Mouse (Mus musculus): ENCODE results near the gene Hadha. TPM values are rescaled to one million over a fixed set of nuclear protein-coding genes. Genes with fewer than 3 reads are reported as not detected.

Gene Hadha
- polyA plus RNA-seq, 1 experiment from 2014 or later: 129 TPM

GRCm38 (mm10) chr5:30146526-30146925, 8.4 kb downstream of the Hadha start:
- H3K4me3 ChIP-seq (ENCODE audit: low read depth, low read length): no peak overlapping the region
- H3K4me2 ChIP-seq: no peak overlapping the region
- WGBS (ENCODE audit: insufficient replicate concordance): 91% methylated on average over 6 of the region's 6 CpGs
- no peaks in the 10 kb centered on the region for H3K9me3 ChIP-seq (replicated peaks; ENCODE audit: control insufficient read depth, low read length)
- H3K27me3 ChIP-seq (ENCODE audit: control insufficient read depth, insufficient read depth, low read length): no peaks in the 10 kb centered on the region
- peaks cover 15% of the 10 kb centered on the region for H3K36me3 ChIP-seq (ENCODE audit: control insufficient read depth, insufficient read depth, low read length)
- no peaks in the 10 kb centered on the region for H3K4me1 ChIP-seq (ENCODE audit: control insufficient read depth, insufficient read depth, low read length)
- no peak for ATAC-seq (replicated peaks; ENCODE audit: insufficient number of reproducible peaks, low FRiP score, low TSS enrichment)
- no peak overlapping the region for H3K9ac ChIP-seq (ENCODE audit: low read depth, low read length)
- H3K27ac ChIP-seq (ENCODE audit: low read depth, low read length): no peak overlapping the region

GRCm38 (mm10) chr5:30138193-30138592, 16.8 kb downstream of the Hadha start:
- H3K27ac ChIP-seq (ENCODE audit: low read depth, low read length): no peak overlapping the region

GRCm38 (mm10) chr5:30137271-30137670, 17.7 kb downstream of the Hadha start:
- H3K9ac ChIP-seq (ENCODE audit: low read depth, low read length): no peak overlapping the region
- no peak overlapping the region for H3K27ac ChIP-seq (ENCODE audit: low read depth, low read length)
- no peaks in the 10 kb centered on the region for H3K9me3 ChIP-seq (replicated peaks; ENCODE audit: control insufficient read depth, low read length)
- H3K4me2 ChIP-seq: no peak overlapping the region
- H3K36me3 ChIP-seq (ENCODE audit: control insufficient read depth, insufficient read depth, low read length): peaks cover 17% of the 10 kb centered on the region
- 91% methylated on average over 9 of the region's 9 CpGs for WGBS (ENCODE audit: insufficient replicate concordance)
- ATAC-seq (replicated peaks; ENCODE audit: insufficient number of reproducible peaks, low FRiP score, low TSS enrichment): no peak
- no peaks in the 10 kb centered on the region for H3K4me1 ChIP-seq (ENCODE audit: control insufficient read depth, insufficient read depth, low read length)
- H3K4me3 ChIP-seq (ENCODE audit: low read depth, low read length): no peak overlapping the region
- H3K27me3 ChIP-seq (ENCODE audit: control insufficient read depth, insufficient read depth, low read length): no peaks in the 10 kb centered on the region

More at GRCm38 (mm10) chr5:30138193-30138592, 16.8 kb downstream of the Hadha start:
- Histone ChIP-seq H3K36me3 (ENCODE audit: control insufficient read depth, insufficient read depth, low read length) (peaks cover 14% of the 10 kb centered on the region), H3K27me3 (ENCODE audit: control insufficient read depth, insufficient read depth, low read length) (no peaks in the 10 kb centered on the region), H3K4me1 (ENCODE audit: control insufficient read depth, insufficient read depth, low read length) (no peaks in the 10 kb centered on the region), H3K9ac (ENCODE audit: low read depth, low read length) (no peak overlapping the region), H3K4me2 (no peak overlapping the region), H3K9me3 (replicated peaks; ENCODE audit: control insufficient read depth, low read length) (no peaks in the 10 kb centered on the region), H3K4me3 (ENCODE audit: low read depth, low read length) (no peak overlapping the region)
- no peak for ATAC-seq (replicated peaks; ENCODE audit: insufficient number of reproducible peaks, low FRiP score, low TSS enrichment)
- WGBS (ENCODE audit: insufficient replicate concordance): 88% methylated on average over 4 of the region's 4 CpGs

- WGBS (ENCODE audit: insufficient replicate concordance): 88% methylated on average over 11 of the region's 11 CpGs
- Histone ChIP-seq H3K9me3 (replicated peaks; ENCODE audit: control insufficient read depth, low read length) (no peaks in the 10 kb centered on the region), H3K36me3 (ENCODE audit: control insufficient read depth, insufficient read depth, low read length) (peaks cover 26% of the 10 kb centered on the region), H3K9ac (ENCODE audit: low read depth, low read length) (no peak overlapping the region), H3K27me3 (ENCODE audit: control insufficient read depth, insufficient read depth, low read length) (no peaks in the 10 kb centered on the region), H3K4me1 (ENCODE audit: control insufficient read depth, insufficient read depth, low read length) (no peaks in the 10 kb centered on the region), H3K27ac (ENCODE audit: low read depth, low read length) (no peak overlapping the region), H3K4me2 (no peak overlapping the region), H3K4me3 (ENCODE audit: low read depth, low read length) (no peak overlapping the region)
- no peak for ATAC-seq (replicated peaks; ENCODE audit: insufficient number of reproducible peaks, low FRiP score, low TSS enrichment)
Measured at GRCm38 (mm10) chr5:30135711-30136231, 19.2 kb downstream of the Hadha start.

DNA sequence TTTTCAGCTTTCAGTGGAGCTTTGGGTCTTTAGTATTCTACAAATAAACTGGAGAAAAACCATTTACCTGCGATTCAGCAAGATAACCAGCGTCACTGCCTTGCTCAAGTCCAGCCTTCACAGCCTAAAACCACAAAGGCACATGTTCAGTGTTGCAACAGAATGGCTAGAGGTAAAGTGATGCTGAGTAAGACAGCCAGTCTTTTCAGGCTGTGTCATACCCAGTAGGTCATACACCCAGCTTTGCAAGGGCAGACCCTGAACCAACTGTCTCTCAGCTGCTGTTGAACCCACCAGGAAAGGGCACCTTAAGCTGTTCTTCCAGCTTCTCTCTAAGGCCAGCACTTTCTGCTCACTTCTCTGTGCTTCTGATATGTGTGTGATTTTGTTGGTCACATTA, 22.8 kb downstream of the Hadha start:
- peaks cover 23% of the 10 kb centered on the region for H3K36me3 ChIP-seq (ENCODE audit: control insufficient read depth, insufficient read depth, low read length)
- H3K4me2 ChIP-seq: no peak overlapping the region
- H3K27me3 ChIP-seq (ENCODE audit: control insufficient read depth, insufficient read depth, low read length): no peaks in the 10 kb centered on the region
- no peak for ATAC-seq (replicated peaks; ENCODE audit: insufficient number of reproducible peaks, low FRiP score, low TSS enrichment)
- no peak overlapping the region for H3K27ac ChIP-seq (ENCODE audit: low read depth, low read length)
- no peaks in the 10 kb centered on the region for H3K9me3 ChIP-seq (replicated peaks; ENCODE audit: control insufficient read depth, low read length)
- no peaks in the 10 kb centered on the region for H3K4me1 ChIP-seq (ENCODE audit: control insufficient read depth, insufficient read depth, low read length)
- no peak overlapping the region for H3K9ac ChIP-seq (ENCODE audit: low read depth, low read length)
- 88% methylated on average over 2 of the region's 2 CpGs for WGBS (ENCODE audit: insufficient replicate concordance)
- no peak overlapping the region for H3K4me3 ChIP-seq (ENCODE audit: low read depth, low read length)

GRCm38 (mm10) chr5:30131246-30131645, 23.7 kb downstream of the Hadha start:
- WGBS (ENCODE audit: insufficient replicate concordance): 88% methylated on average over 4 of the region's 4 CpGs
- no peak overlapping the region for H3K9ac ChIP-seq (ENCODE audit: low read depth, low read length)
- H3K9me3 ChIP-seq (replicated peaks; ENCODE audit: control insufficient read depth, low read length): no peaks in the 10 kb centered on the region
- ATAC-seq (replicated peaks; ENCODE audit: insufficient number of reproducible peaks, low FRiP score, low TSS enrichment): no peak
- no peak overlapping the region for H3K4me2 ChIP-seq
- peaks cover 29% of the 10 kb centered on the region for H3K36me3 ChIP-seq (ENCODE audit: control insufficient read depth, insufficient read depth, low read length)
- H3K4me3 ChIP-seq (ENCODE audit: low read depth, low read length): no peak overlapping the region
- H3K27ac ChIP-seq (ENCODE audit: low read depth, low read length): no peak overlapping the region
- no peaks in the 10 kb centered on the region for H3K4me1 ChIP-seq (ENCODE audit: control insufficient read depth, insufficient read depth, low read length)
- H3K27me3 ChIP-seq (ENCODE audit: control insufficient read depth, insufficient read depth, low read length): no peaks in the 10 kb centered on the region

GRCm38 (mm10) chr5:30128680-30129079, 26.3 kb downstream of the Hadha start:
- Histone ChIP-seq H3K4me3 (ENCODE audit: low read depth, low read length) (no peak overlapping the region), H3K9ac (ENCODE audit: low read depth, low read length) (no peak overlapping the region), H3K4me1 (ENCODE audit: control insufficient read depth, insufficient read depth, low read length) (no peaks in the 10 kb centered on the region), H3K9me3 (replicated peaks; ENCODE audit: control insufficient read depth, low read length) (no peaks in the 10 kb centered on the region), H3K36me3 (ENCODE audit: control insufficient read depth, insufficient read depth, low read length) (peaks cover 48% of the 10 kb centered on the region), H3K4me2 (no peak overlapping the region), H3K27ac (ENCODE audit: low read depth, low read length) (no peak overlapping the region), H3K27me3 (ENCODE audit: control insufficient read depth, insufficient read depth, low read length) (no peaks in the 10 kb centered on the region)
- ATAC-seq (replicated peaks; ENCODE audit: insufficient number of reproducible peaks, low FRiP score, low TSS enrichment): no peak
- WGBS (ENCODE audit: insufficient replicate concordance): 93% methylated on average over 6 of the region's 6 CpGs

DNA sequence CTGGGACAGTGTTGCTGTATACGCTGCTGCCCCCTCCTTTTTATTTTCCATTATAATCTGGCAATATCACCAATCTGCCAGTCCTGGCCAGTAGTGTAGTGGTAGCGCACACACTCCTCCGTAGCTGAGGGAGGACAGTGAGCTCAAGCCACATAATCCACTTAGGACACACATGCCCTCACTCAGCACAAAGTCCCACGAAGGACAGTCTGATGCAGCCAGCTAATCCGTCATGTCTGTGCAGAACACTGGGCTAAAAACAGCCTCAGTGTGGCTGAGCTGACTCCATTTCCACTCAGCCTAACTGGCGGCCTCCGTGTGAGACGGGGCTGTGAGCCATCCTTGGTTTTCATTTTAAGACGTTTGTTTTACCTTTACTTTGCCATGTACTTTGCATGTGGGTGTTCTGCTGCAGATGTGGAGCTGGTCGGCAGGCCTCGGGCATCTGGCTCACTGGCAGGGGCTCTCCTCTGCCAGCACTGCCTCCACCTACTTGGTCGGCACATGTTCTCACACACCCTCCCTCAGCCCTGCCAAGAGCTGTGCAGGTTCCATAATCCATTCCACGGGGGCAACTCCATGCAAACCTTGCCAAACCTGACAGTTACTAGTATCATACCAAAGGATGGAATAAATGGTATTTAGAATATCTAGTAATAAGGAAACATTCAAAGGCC, 26.9 kb downstream of the Hadha start:
- Histone ChIP-seq H3K4me2 (no peak overlapping the region), H3K27me3 (ENCODE audit: control insufficient read depth, insufficient read depth, low read length) (no peaks in the 10 kb centered on the region), H3K36me3 (ENCODE audit: control insufficient read depth, insufficient read depth, low read length) (peaks cover 52% of the 10 kb centered on the region), H3K4me1 (ENCODE audit: control insufficient read depth, insufficient read depth, low read length) (no peaks in the 10 kb centered on the region), H3K9ac (ENCODE audit: low read depth, low read length) (no peak overlapping the region), H3K4me3 (ENCODE audit: low read depth, low read length) (no peak overlapping the region), H3K27ac (ENCODE audit: low read depth, low read length) (no peak overlapping the region), H3K9me3 (replicated peaks; ENCODE audit: control insufficient read depth, low read length) (no peaks in the 10 kb centered on the region)
- no peak for ATAC-seq (replicated peaks; ENCODE audit: insufficient number of reproducible peaks, low FRiP score, low TSS enrichment)
- WGBS (ENCODE audit: insufficient replicate concordance): 90% methylated on average over 13 of the region's 13 CpGs

DNA sequence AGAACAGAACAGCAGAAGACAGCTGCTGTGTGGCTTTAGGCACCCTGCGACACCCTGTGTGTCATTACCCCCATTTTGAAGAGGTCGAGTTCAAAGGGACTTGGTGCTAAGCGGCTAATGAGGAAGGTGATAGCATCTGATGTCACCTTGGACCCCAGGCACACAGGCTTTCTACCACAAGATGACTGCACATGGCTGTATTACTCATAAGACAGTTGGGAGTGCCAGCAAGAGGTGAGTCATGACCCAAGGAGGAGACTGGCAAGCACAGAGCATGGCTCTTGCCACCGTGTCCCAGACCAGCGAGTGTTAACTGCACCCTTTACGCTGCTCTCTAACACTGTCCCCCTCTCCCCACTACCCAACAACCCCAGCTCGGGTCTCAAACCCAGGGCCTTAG, 28.2 kb downstream of the Hadha start:
- ATAC-seq (replicated peaks; ENCODE audit: insufficient number of reproducible peaks, low FRiP score, low TSS enrichment): no peak
- no peak overlapping the region for H3K27ac ChIP-seq (ENCODE audit: low read depth, low read length)
- H3K9ac ChIP-seq (ENCODE audit: low read depth, low read length): no peak overlapping the region
- H3K36me3 ChIP-seq (ENCODE audit: control insufficient read depth, insufficient read depth, low read length): peaks cover 53% of the 10 kb centered on the region
- H3K4me1 ChIP-seq (ENCODE audit: control insufficient read depth, insufficient read depth, low read length): no peaks in the 10 kb centered on the region
- H3K9me3 ChIP-seq (replicated peaks; ENCODE audit: control insufficient read depth, low read length): no peaks in the 10 kb centered on the region
- no peak overlapping the region for H3K4me3 ChIP-seq (ENCODE audit: low read depth, low read length)
- H3K27me3 ChIP-seq (ENCODE audit: control insufficient read depth, insufficient read depth, low read length): no peaks in the 10 kb centered on the region
- WGBS (ENCODE audit: insufficient replicate concordance): 78% methylated on average over 7 of the region's 7 CpGs
- H3K4me2 ChIP-seq: no peak overlapping the region
